ENCODE assay signal across 8 mouse cellular contexts in genomic region chr17:25111739-25112422, GRCm38 (mm10). TPM values are rescaled to one million over a fixed set of nuclear protein-coding genes. Genes with fewer than 3 reads are reported as not detected.
DNase-seq lines count a peak whose midpoint lies in the region; ATAC-seq lines count a peak whose summit lies in the region.

No protein-coding gene starts in this region.

- peaks cover 17% of the 10 kb centered on the region for H3K36me3 ChIP-seq in hindbrain, embryonic 15.5 days
- H3K36me3 ChIP-seq in hindbrain, embryonic 11.5 days (ENCODE audit: control insufficient read depth, insufficient read depth, low read length) = 0 out of 2 replicates have a peak, but pooled peaks cover 3% of the 10 kb centered on the region

- no peak for DNase-seq in hindbrain, embryonic 11.5 days (ENCODE audit: low spot score)
- DNase-seq in brain, adult 2 months (ENCODE audit: low read depth, low spot score) = peak; percentile 91
- DNase-seq in gastrocnemius, adult 8-10 months (ENCODE audit: low spot score in 2 of 2) = peak; percentile 40 to 63
- DNase-seq in layer of hippocampus, adult 18-20 months (ENCODE audit: low spot score in 2 of 2) = peak; percentile 63 to 74
- peak; percentile 46 for DNase-seq in right cerebral cortex, postnatal 14 days
- no peak for DNase-seq in yolk sac, embryonic 10.5 days (ENCODE audit: low spot score)
- no peak for DNase-seq in thymus, adult 18-20 months

- no peak overlapping the region for H3K4me3 ChIP-seq in hindbrain, embryonic 15.5 days
- no peak overlapping the region for H3K4me3 ChIP-seq in hindbrain, embryonic 11.5 days (ENCODE audit: low read depth, low read length)

- no peaks in the 10 kb centered on the region for H3K9me3 ChIP-seq in hindbrain, embryonic 15.5 days
- H3K9me3 ChIP-seq in hindbrain, embryonic 11.5 days (ENCODE audit: control insufficient read depth, low read length) = no peaks in the 10 kb centered on the region

- WGBS in hindbrain, embryonic 15.5 days = 78% methylated on average over 8 of the region's 8 CpGs
- WGBS in hindbrain, embryonic 11.5 days = 86% methylated on average over 8 of the region's 8 CpGs

- H3K4me1 ChIP-seq in hindbrain, embryonic 15.5 days (replicated peaks) = peaks cover 27% of the 10 kb centered on the region
- 0 out of 2 replicates have a peak, but pooled peaks cover 3% of the 10 kb centered on the region for H3K4me1 ChIP-seq in hindbrain, embryonic 11.5 days (replicated peaks; ENCODE audit: control insufficient read depth, insufficient read depth, low read length)

- no peak overlapping the region for H3K9ac ChIP-seq in hindbrain, embryonic 15.5 days
- no peak overlapping the region for H3K9ac ChIP-seq in hindbrain, embryonic 11.5 days (ENCODE audit: low read depth, low read length)

- no peaks in the 10 kb centered on the region for H3K27me3 ChIP-seq in hindbrain, embryonic 15.5 days
- no peaks in the 10 kb centered on the region for H3K27me3 ChIP-seq in hindbrain, embryonic 11.5 days (ENCODE audit: control insufficient read depth, insufficient read depth, low read length)

- H3K27ac ChIP-seq in hindbrain, embryonic 15.5 days (replicated peaks) = peak overlapping the region; percentile 23; the same call in 1 of the 2 replicates
- no peak overlapping the region for H3K27ac ChIP-seq in hindbrain, embryonic 11.5 days (ENCODE audit: low read depth, low read length)

- H3K4me2 ChIP-seq in hindbrain, embryonic 15.5 days = no peak overlapping the region
- H3K4me2 ChIP-seq in hindbrain, embryonic 11.5 days (replicated peaks; ENCODE audit: low read depth, low read length) = no peak overlapping the region

- no peak for ATAC-seq in hindbrain, embryonic 15.5 days (ENCODE audit: low FRiP score, low read depth)
- ATAC-seq in hindbrain, embryonic 11.5 days (ENCODE audit: low FRiP score) = no peak

RNA-seq across cellular contexts. Expression of gene Telo2, which starts 3.9 kb away (rescaled TPM):
- polyA plus RNA-seq in hindbrain, embryonic 15.5 days (2015; fragmentation: Nextera tagmentation; extraction: Ambion mirVana) = 51.3 and 58.9 TPM in 2 replicates
- polyA plus RNA-seq in hindbrain, embryonic 11.5 days (2014; fragmentation: Nextera tagmentation; extraction: Ambion mirVana) = 23.5 and 28.8 TPM in 2 replicates
- total RNA-seq in gastrocnemius, adult 8-10 months (2022) = 1 to 10 TPM; 4.2 to 8.6 (median 6.0) TPM
- total RNA-seq in layer of hippocampus, adult 18-20 months (2021) = 10 to 100 TPM; 29.9 to 35.3 TPM

RNA-seq across cellular contexts. Expression of gene Ptx4, which starts 8.7 kb away (rescaled TPM):
- polyA plus RNA-seq in hindbrain, embryonic 15.5 days (2015; fragmentation: Nextera tagmentation; extraction: Ambion mirVana) = not detected in 2 replicates
- not detected in 2 replicates for polyA plus RNA-seq in hindbrain, embryonic 11.5 days (2014; fragmentation: Nextera tagmentation; extraction: Ambion mirVana)
- total RNA-seq in gastrocnemius, adult 8-10 months (2022) = 1 to 10 TPM in 1 of 4 experiments, under 1 TPM in 3; 0.58 to 2.4 (median 0.79) TPM
- total RNA-seq in layer of hippocampus, adult 18-20 months (2021) = 1 to 10 TPM; 2.0 to 2.6 TPM

RNA-seq across cellular contexts. Expression of gene Clcn7, which starts 21.3 kb away (rescaled TPM):
- 29.4 and 32.2 TPM in 2 replicates for polyA plus RNA-seq in hindbrain, embryonic 15.5 days (2015; fragmentation: Nextera tagmentation; extraction: Ambion mirVana)
- polyA plus RNA-seq in hindbrain, embryonic 11.5 days (2014; fragmentation: Nextera tagmentation; extraction: Ambion mirVana) = 16.6 and 18.7 TPM in 2 replicates
- 10 to 100 TPM; 13.0 to 18.3 (median 16.0) TPM for total RNA-seq in gastrocnemius, adult 8-10 months (2022)
- 10 to 100 TPM; 50.9 to 54.0 TPM for total RNA-seq in layer of hippocampus, adult 18-20 months (2021)

RNA-seq across cellular contexts. Expression of gene Tmem204, which starts 28.5 kb away (rescaled TPM):
- 10.9 TPM in 2 replicates for polyA plus RNA-seq in hindbrain, embryonic 15.5 days (2015; fragmentation: Nextera tagmentation; extraction: Ambion mirVana)
- 9.3 and 10.7 TPM in 2 replicates for polyA plus RNA-seq in hindbrain, embryonic 11.5 days (2014; fragmentation: Nextera tagmentation; extraction: Ambion mirVana)
- 10 to 100 TPM in 1 of 4 experiments, 1 to 10 TPM in 3; 7.9 to 10.7 (median 8.2) TPM for total RNA-seq in gastrocnemius, adult 8-10 months (2022)
- 1 to 10 TPM; 7.4 to 9.2 TPM for total RNA-seq in layer of hippocampus, adult 18-20 months (2021)

RNA-seq across cellular contexts. Expression of gene Ccdc154, which starts 50.4 kb away (rescaled TPM):
- not detected in 2 replicates for polyA plus RNA-seq in hindbrain, embryonic 15.5 days (2015; fragmentation: Nextera tagmentation; extraction: Ambion mirVana)
- polyA plus RNA-seq in hindbrain, embryonic 11.5 days (2014; fragmentation: Nextera tagmentation; extraction: Ambion mirVana) = not detected in 2 replicates
- total RNA-seq in gastrocnemius, adult 8-10 months (2022) = not detected
- under 1 TPM; 0.12 to 0.18 TPM for total RNA-seq in layer of hippocampus, adult 18-20 months (2021)

Comparison
In these comparisons a context has a peak if more than half of its experiments do, and no peak if none do; other contexts are left out.
1. DNase-seq: peak in brain, adult 2 months (single experiment), gastrocnemius, adult 8-10 months (2 of 2), layer of hippocampus, adult 18-20 months (2 of 2) and right cerebral cortex, postnatal 14 days (single experiment); none in hindbrain, embryonic 11.5 days (single experiment), yolk sac, embryonic 10.5 days (single experiment) and thymus, adult 18-20 months (0 of 2).